Mouse (Mus musculus) heart, postnatal 36 days (tissue): ENCODE measurements around the gene Grk2. TPM values are rescaled to one million over a fixed set of nuclear protein-coding genes. Genes with fewer than 3 reads are reported as not detected.

Experiments used
- microRNA-seq, 2 experiments: library from miRNA; unstranded; fragments of <30 nt; microRNA quantifications; one replicate each; pipeline ENCODE4 v1.2.0; 2021; ENCODE audit warnings: borderline number of aligned reads in 2 of 2
- total RNA-seq, 2 experiments: library from RNA; stranded (reverse); gene quantifications; 2 replicates each; pipeline ENCODE4 v1.2.3; 2021

Gene Grk2
- total RNA-seq, 2 experiments from 2014 or later = 47.5 to 50.4 TPM

Small RNA genes within 50 kb of the gene (microRNA-seq; reads per million reads assigned to microRNA genes)
- gene Mir6985 = 0 to 0.72 reads per million in 2 experiments

Other genes starting within 250 kb of the Grk2 start
- not detected for gene Gstp3, start 246.7 kb downstream of the Grk2 start, total RNA-seq
- gene Cabp2, start 224.6 kb downstream of the Grk2 start, total RNA-seq = not detected
- 10 to 100 TPM; 35.3 to 39.1 TPM for gene Cdk2ap2, start 209.0 kb downstream of the Grk2 start, total RNA-seq
- 10 to 100 TPM; 20.7 to 22.9 TPM for gene Pitpnm1, start 206.2 kb downstream of the Grk2 start, total RNA-seq
- 10 to 100 TPM; 56.8 to 64.0 TPM for gene Aip, start 180.4 kb downstream of the Grk2 start, total RNA-seq
- not detected for gene Gpr152, start 166.4 kb downstream of the Grk2 start, total RNA-seq
- gene Cabp4, start 162.2 kb downstream of the Grk2 start, total RNA-seq = under 1 TPM in 1 of 2 experiments, not detected in 1; 0.19 TPM
- gene Coro1b, start 157.6 kb downstream of the Grk2 start, total RNA-seq = 10 to 100 TPM; 52.4 to 55.6 TPM
- 1 to 10 TPM; 1.1 to 1.3 TPM for gene Ptprcap, start 152.6 kb downstream of the Grk2 start, total RNA-seq
- 10 to 100 TPM; 16.4 to 18.8 TPM for gene Rps6kb2, start 142.9 kb downstream of the Grk2 start, total RNA-seq
- 10 to 100 TPM; 29.4 to 33.7 TPM for gene Carns1, start 130.7 kb downstream of the Grk2 start, total RNA-seq
- 10 to 100 TPM in 1 of 2 experiments, 1 to 10 TPM in 1; 6.6 to 11.1 TPM for gene Tbc1d10c, start 114.9 kb downstream of the Grk2 start, total RNA-seq
- gene Ppp1ca, start 114.2 kb downstream of the Grk2 start, total RNA-seq = 100 to 1,000 TPM; 326 to 332 TPM
- 1 to 10 TPM; 5.2 to 5.3 TPM for gene Rad9a, start 104.6 kb downstream of the Grk2 start, total RNA-seq
- gene Clcf1, start 92.0 kb downstream of the Grk2 start, total RNA-seq = 1 to 10 TPM in 1 of 2 experiments, under 1 TPM in 1; 0.51 to 1.2 TPM
- not detected for gene AC109138.7, start 91.9 kb downstream of the Grk2 start, total RNA-seq
- 10 to 100 TPM; 11.9 to 13.7 TPM for gene Pold4, start 74.3 kb downstream of the Grk2 start, total RNA-seq
- gene Ssh3, start 37.0 kb downstream of the Grk2 start, total RNA-seq = 1 to 10 TPM; 7.2 to 8.6 TPM
- gene Ankrd13d, start 23.1 kb downstream of the Grk2 start, total RNA-seq = under 1 TPM; 0.51 to 0.80 TPM
- gene Kdm2a, start 92.1 kb upstream of the Grk2 start, total RNA-seq = 10 to 100 TPM; 39.4 to 41.1 TPM
- 1 to 10 TPM; 5.5 to 5.8 TPM for gene Rhod, start 133.2 kb upstream of the Grk2 start, total RNA-seq
- gene Syt12, start 171.2 kb upstream of the Grk2 start, total RNA-seq = 1 to 10 TPM; 6.2 to 8.2 TPM
- gene 2010003K11Rik, start 192.4 kb upstream of the Grk2 start, total RNA-seq = under 1 TPM in 1 of 2 experiments, not detected in 1; 0.25 TPM
- 10 to 100 TPM; 36.9 to 43.8 TPM for gene Pcx, start 204.2 kb upstream of the Grk2 start, total RNA-seq